Mouse (Mus musculus) lung, embryonic 15.5 days (tissue): Measurements from ENCODE around the gene Ficd. TPM values are rescaled to one million over a fixed set of nuclear protein-coding genes. Genes with fewer than 3 reads are reported as not detected.
A peak's percentile ranks its signal among the peaks of the same experiment; 100 is the strongest.
"Not testable (repeated sequence)": the region's sequence is repeated elsewhere in the genome, so short reads cannot be mapped to it uniquely, and the experiment has no call there.

Experiments used
- ATAC-seq: fragments of 200-750 bp; cut with Nextera tagmentation; 2 replicates; pipeline ENCODE4 v1.8.0; 2017; ENCODE audit warnings: moderate number of reproducible peaks, borderline replicate concordance; ENCODE audit not compliant: low FRiP score, low TSS enrichment; ENCODE audit errors: extremely low read depth
- H3K27ac ChIP-seq: fragments of 300-500 bp; sonication (generic); 2 replicates; pipeline ENCODE4 v1.5.1; 2015; ENCODE audit warnings: moderate library complexity, mild to moderate bottlenecking, inconsistent platforms
- H3K27me3 ChIP-seq: fragments of 300-500 bp; sonication (generic); 2 replicates; pipeline ENCODE4 v1.6.1; 2015; ENCODE audit warnings: inconsistent platforms
- H3K36me3 ChIP-seq: fragments of 300-500 bp; sonication (generic); 2 replicates; pipeline ENCODE4 v1.6.1; 2015; ENCODE audit warnings: inconsistent platforms
- H3K4me1 ChIP-seq: fragments of 300-500 bp; sonication (generic); 2 replicates; pipeline ENCODE4 v1.6.1; 2015; ENCODE audit warnings: inconsistent platforms
- H3K4me2 ChIP-seq: fragments of 300-500 bp; sonication (generic); 2 replicates; pipeline ENCODE4 v1.6.1; 2015; ENCODE audit warnings: inconsistent platforms, mild to moderate bottlenecking, moderate library complexity
- H3K4me3 ChIP-seq: fragments of 300-500 bp; sonication (generic); 2 replicates; pipeline ENCODE4 v1.5.1; 2015; ENCODE audit warnings: mild to moderate bottlenecking, inconsistent platforms
- H3K9ac ChIP-seq: fragments of 300-500 bp; sonication (generic); 2 replicates; pipeline ENCODE4 v1.6.1; 2015; ENCODE audit warnings: inconsistent platforms
- H3K9me3 ChIP-seq: fragments of 300-500 bp; sonication (generic); 2 replicates; pipeline ENCODE4 v1.6.1; 2016; ENCODE audit warnings: inconsistent platforms
- WGBS: fragments of 180-500 bp; shearing (Covaris S2); methylation state at CpG from one replicate; pipeline ENCODE4 v1.1.7; 2015; 5-methylcytosine and 5-hydroxymethylcytosine counted together
- polyA plus RNA-seq: library from polyadenylated mRNA; unstranded; fragments of >200 nt; fragmentation: Nextera tagmentation; extraction: Ambion mirVana; gene quantifications from 2 replicates; pipeline ENCODE4 v1.2.1, GENCODE M21; 2015

Gene Ficd
- polyA plus RNA-seq, 1 experiment from 2014 or later = 6.6 TPM

GRCm38 (mm10) chr5:113765641-113766526, 30.3 kb downstream of the Ficd start:
- no peak for ATAC-seq
- H3K4me1 ChIP-seq = peaks cover 16% of the 10 kb centered on the region
- no peak overlapping the region for H3K27ac ChIP-seq
- H3K27me3 ChIP-seq = no peaks in the 10 kb centered on the region
- H3K4me3 ChIP-seq = no peak overlapping the region
- peaks cover 62% of the 10 kb centered on the region for H3K36me3 ChIP-seq
- H3K9me3 ChIP-seq = no peaks in the 10 kb centered on the region
- no peak overlapping the region for H3K4me2 ChIP-seq
- no peak overlapping the region for H3K9ac ChIP-seq
- WGBS = 86% methylated on average over 13 of the region's 13 CpGs

GRCm38 (mm10) chr5:113768806-113769205, 33.2 kb downstream of the Ficd start:
- no peak for ATAC-seq
- Histone ChIP-seq H3K27ac (no peak overlapping the region), H3K9ac (no peak overlapping the region), H3K36me3 (peaks cover 32% of the 10 kb centered on the region), H3K9me3 (no peaks in the 10 kb centered on the region), H3K4me3 (no peak overlapping the region), H3K4me2 (no peak overlapping the region), H3K27me3 (no peaks in the 10 kb centered on the region), H3K4me1 (peaks cover 23% of the 10 kb centered on the region)
- WGBS = 88% methylated on average over 8 of the region's 8 CpGs

- H3K9me3 ChIP-seq = no peaks in the 10 kb centered on the region
- peak overlapping the region; percentile 96 for H3K27ac ChIP-seq
- H3K4me2 ChIP-seq = peak overlapping the region; percentile 89
- H3K4me3 ChIP-seq = peak overlapping the region; percentile 99
- peaks cover 26% of the 10 kb centered on the region for H3K4me1 ChIP-seq
- H3K27me3 ChIP-seq = no peaks in the 10 kb centered on the region
- H3K9ac ChIP-seq = peak overlapping the region; percentile 94
- H3K36me3 ChIP-seq = peaks cover 43% of the 10 kb centered on the region
- ATAC-seq = peak; percentile 87
- under 1% methylated on average over 95 of the region's 97 CpGs for WGBS
Measured at GRCm38 (mm10) chr5:113771213-113772162, 35.9 kb downstream of the Ficd start.

- Histone ChIP-seq H3K9ac (peak within 1 kb of the TSS; percentile 94), H3K4me3 (peak within 1 kb of the TSS; percentile 99), H3K36me3 (peaks cover 43% of the 10 kb centered on the region), H3K4me2 (peak within 1 kb of the TSS; percentile 89), H3K4me1 (peaks cover 26% of the 10 kb centered on the region), H3K9me3 (no peaks in the 10 kb centered on the region), H3K27ac (peak within 1 kb of the TSS; percentile 96), H3K27me3 (no peaks in the 10 kb centered on the region)
- under 1% methylated on average over 49 of the region's 49 CpGs for WGBS
- peak; percentile 87 for ATAC-seq
Measured at GRCm38 (mm10) chr5:113772450-113772895, 36.9 kb downstream of the Ficd start, which contains the start of the genes Sart3 and Iscu. TSS of gene Sart3 (minus strand) at chr5:113772510. TSS of gene Iscu (plus strand) at chr5:113772748.

GRCm38 (mm10) chr5:113772905-113773519, 37.4 kb downstream of the Ficd start:
- under 1% methylated on average over 35 of the region's 38 CpGs for WGBS

GRCm38 (mm10) chr5:113773664-113774063, 38.1 kb downstream of the Ficd start:
- Histone ChIP-seq H3K27ac (no peak overlapping the region), H3K9me3 (no peaks in the 10 kb centered on the region), H3K4me2 (peak overlapping the region; percentile 89), H3K4me3 (peak overlapping the region; percentile 99), H3K36me3 (peaks cover 32% of the 10 kb centered on the region), H3K4me1 (peaks cover 26% of the 10 kb centered on the region), H3K9ac (peak overlapping the region; percentile 57), H3K27me3 (no peaks in the 10 kb centered on the region)
- ATAC-seq = no peak
- WGBS = under 1% methylated on average over 7 of the region's 7 CpGs

More at GRCm38 (mm10) chr5:113772905-113773519, 37.4 kb downstream of the Ficd start:
- Histone ChIP-seq H3K4me3 (peak overlapping the region; percentile 99), H3K27ac (peak overlapping the region; percentile 5; the same call in 1 of the 2 replicates), H3K4me2 (peak overlapping the region; percentile 89), H3K36me3 (peaks cover 39% of the 10 kb centered on the region), H3K27me3 (no peaks in the 10 kb centered on the region), H3K4me1 (peaks cover 26% of the 10 kb centered on the region), H3K9me3 (no peaks in the 10 kb centered on the region), H3K9ac (peak overlapping the region; percentile 57)
- peak; percentile 32 for ATAC-seq

- Histone ChIP-seq H3K4me1 (peaks cover 13% of the 10 kb centered on the region), H3K9ac (no peak overlapping the region), H3K4me3 (no peak overlapping the region), H3K27ac (no peak overlapping the region), H3K4me2 (no peak overlapping the region), H3K27me3 (no peaks in the 10 kb centered on the region), H3K9me3 (no peaks in the 10 kb centered on the region), H3K36me3 (peaks cover 30% of the 10 kb centered on the region)
- ATAC-seq = no peak
- 89% methylated on average over 10 of the region's 10 CpGs for WGBS
Measured at GRCm38 (mm10) chr5:113775585-113775984, 40.0 kb downstream of the Ficd start.

GRCm38 (mm10) chr5:113776128-113776895, 40.7 kb downstream of the Ficd start:
- Histone ChIP-seq H3K27me3 (no peaks in the 10 kb centered on the region), H3K27ac (no peak overlapping the region), H3K4me3 (no peak overlapping the region), H3K9ac (no peak overlapping the region), H3K36me3 (peaks cover 30% of the 10 kb centered on the region), H3K4me1 (peaks cover 10% of the 10 kb centered on the region), H3K9me3 (no peaks in the 10 kb centered on the region), H3K4me2 (no peak overlapping the region)
- WGBS = 92% methylated on average over 15 of the region's 15 CpGs
- ATAC-seq = no peak

GRCm38 (mm10) chr5:113776896-113777226, 41.3 kb downstream of the Ficd start:
- Histone ChIP-seq H3K9me3 (no peaks in the 10 kb centered on the region), H3K9ac (no peak overlapping the region), H3K27me3 (no peaks in the 10 kb centered on the region), H3K4me2 (no peak overlapping the region), H3K4me3 (no peak overlapping the region), H3K36me3 (peaks cover 30% of the 10 kb centered on the region), H3K4me1 (peaks cover 10% of the 10 kb centered on the region), H3K27ac (no peak overlapping the region)
- no peak for ATAC-seq
- WGBS = 84% methylated on average over 8 of the region's 8 CpGs

GRCm38 (mm10) chr5:113777728-113778127, 42.1 kb downstream of the Ficd start:
- H3K4me1 ChIP-seq = peaks cover 12% of the 10 kb centered on the region
- H3K36me3 ChIP-seq = peaks cover 30% of the 10 kb centered on the region
- 83% methylated on average over 8 of the region's 8 CpGs for WGBS
- H3K27ac ChIP-seq, H3K27me3 ChIP-seq, H3K9ac ChIP-seq, H3K9me3 ChIP-seq, H3K4me3 ChIP-seq, ATAC-seq, H3K4me2 ChIP-seq: not testable (repeated sequence)

GRCm38 (mm10) chr5:113779569-113779968, 44.0 kb downstream of the Ficd start:
- H3K27me3 ChIP-seq = peaks cover 4% of the 10 kb centered on the region; the same call in 1 of the 2 replicates
- no peaks in the 10 kb centered on the region for H3K9me3 ChIP-seq
- H3K4me3 ChIP-seq = no peak overlapping the region
- no peak for ATAC-seq
- H3K27ac ChIP-seq = no peak overlapping the region
- H3K4me1 ChIP-seq = peaks cover 19% of the 10 kb centered on the region
- no peak overlapping the region for H3K9ac ChIP-seq
- 64% methylated on average over 5 of the region's 5 CpGs for WGBS
- H3K4me2 ChIP-seq = no peak overlapping the region
- H3K36me3 ChIP-seq = peaks cover 26% of the 10 kb centered on the region
